Mouse (Mus musculus) cerebellum, postnatal 10 days (tissue): ENCODE results near the gene Cypt14.
"Not testable (repeated sequence)": the region's sequence is repeated elsewhere in the genome, so short reads cannot be mapped to it uniquely, and the experiment has no call there.

Source experiments
- DNase-seq, 2 experiments: peaks; one replicate each; pipeline ENCODE4 v3.0.0; 2021; ENCODE audit warnings: mixed read lengths in 2 of 2

The Cypt14 gene

GRCm38 (mm10) chrX:39863504-39863903, at the start of gene Cypt14:
Gene Cypt14, minus strand, starts transcription at chrX:39863604.
- not testable (repeated sequence) for DNase-seq
